Mouse (Mus musculus) liver, postnatal 0 days (tissue): ENCODE data around the gene Rpl9.

Source experiments
- CTCF ChIP-seq: sonication (generic); IDR thresholded peaks from 2 replicates; pipeline ENCODE4 v1.5.1; 2016; ENCODE audit warnings: antibody characterized with exemption, low read depth
- EP300 ChIP-seq: IDR thresholded peaks from 2 replicates; pipeline ENCODE4 v1.6.1; 2016; ENCODE audit warnings: antibody characterized with exemption, low read depth, mild to moderate bottlenecking

DNA sequence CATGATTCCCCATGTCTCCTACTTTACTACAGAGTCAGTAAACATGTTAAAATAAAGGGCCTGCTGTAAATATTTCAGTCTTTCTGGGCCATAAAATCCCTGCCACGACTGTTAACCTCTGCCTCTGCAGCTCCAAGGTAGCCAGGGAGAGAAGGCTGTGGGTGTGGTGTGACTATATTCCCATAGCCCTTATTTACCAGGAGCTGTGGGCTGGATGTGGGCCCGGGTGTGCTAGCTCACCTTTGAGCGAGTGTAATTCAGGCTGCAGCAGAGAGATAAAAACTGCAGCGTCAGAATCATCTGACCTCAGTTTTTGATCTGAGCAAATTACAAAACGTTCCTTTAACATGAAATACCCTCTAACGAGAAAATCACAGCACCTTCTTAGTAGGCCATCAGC, 29.6 kb upstream of the Rpl9 start:
- no peak for TF ChIP-seq EP300
- TF ChIP-seq CTCF = no peak
